Mouse (Mus musculus) embryonic fibroblast, embryonic 13.5 days (primary cell): Measurements from ENCODE around the gene Slc6a9.

Source experiments
- CTCF ChIP-seq: IDR thresholded peaks from 2 replicates; pipeline ENCODE4 v1.5.1; 2011; ENCODE audit warnings: mild to moderate bottlenecking, control low read depth, low read length, moderate library complexity, borderline replicate concordance; ENCODE audit not compliant: insufficient read depth
- POLR2A ChIP-seq: IDR thresholded peaks from 2 replicates; pipeline ENCODE4 v1.6.1; 2011; ENCODE audit warnings: low read depth, mild to moderate bottlenecking, control low read depth, low read length, moderate library complexity

DNA sequence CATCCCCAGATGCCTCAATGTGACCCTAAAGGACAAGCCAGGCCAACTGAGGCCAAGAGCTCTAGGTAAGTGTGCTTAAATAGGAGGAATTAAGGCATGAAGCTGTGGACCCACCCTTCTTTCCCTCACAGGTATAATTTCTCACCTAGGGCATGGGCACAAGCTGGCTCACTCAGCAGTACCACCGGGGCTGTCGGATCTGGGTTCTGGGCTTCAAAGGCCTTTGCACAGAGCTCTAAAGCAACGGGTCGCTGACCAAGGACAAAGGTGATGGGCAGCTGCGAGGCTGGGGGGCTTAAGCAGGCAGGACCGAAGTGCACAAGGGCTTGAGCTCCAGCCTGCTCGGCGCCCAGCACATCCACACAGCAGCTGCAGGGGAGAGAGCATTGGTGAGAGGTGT, 56.4 kb downstream of the Slc6a9 start:
- TF ChIP-seq POLR2A (no peak), CTCF (no peak)
